Mouse (Mus musculus) T-helper 2 cell (primary cell): Measurements from ENCODE around the gene Nat8f2.
"Not testable (repeated sequence)": the region's sequence is repeated elsewhere in the genome, so short reads cannot be mapped to it uniquely, and the experiment has no call there.

Experiments
- in situ Hi-C: fragments of 300-600 bp; cut with MboI, MseI; formaldehyde crosslinking; loops from one replicate; pipeline ENCODE4 v1.15.1; 2025; ENCODE audit warnings: high pct_unique_total_duplicates

Gene Nat8f2

DNA sequence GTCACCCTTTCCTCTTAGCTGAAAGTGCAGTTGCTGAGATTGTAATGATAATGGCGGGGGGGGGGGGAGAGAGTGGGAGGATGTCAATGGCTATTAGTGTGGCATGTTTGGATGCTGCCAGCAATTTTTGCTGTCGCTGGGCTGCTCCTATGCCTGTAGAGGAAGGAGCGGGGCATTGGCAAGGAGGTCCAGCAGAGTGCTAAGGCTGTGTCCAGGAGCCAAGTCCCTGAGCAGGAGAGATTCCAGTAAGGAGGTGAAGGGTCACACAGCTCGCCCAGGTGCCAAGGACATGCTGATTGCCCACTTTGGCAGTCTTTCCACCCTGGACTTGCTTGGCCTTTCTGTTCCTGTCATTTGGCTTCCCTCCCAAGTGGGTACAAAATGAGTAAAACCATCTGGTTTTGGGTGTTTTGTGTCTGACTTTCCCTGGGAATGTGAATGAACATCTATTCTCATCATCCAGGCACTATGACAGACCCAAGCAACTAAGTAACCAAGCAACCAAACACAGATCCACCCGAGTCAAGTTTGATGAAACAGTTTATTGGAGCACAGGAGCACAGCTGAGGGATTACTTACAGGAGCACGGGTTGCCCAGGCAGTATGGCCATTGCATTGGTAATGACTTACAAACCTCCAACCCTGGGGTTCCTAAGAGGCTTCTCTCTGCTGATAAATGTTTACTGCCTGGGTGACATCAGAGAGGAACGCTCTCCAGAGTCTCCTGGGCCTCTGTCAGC lies 3.9 kb downstream of the Nat8f2 start:
- in situ Hi-C loops: not testable (repeated sequence)

DNA sequence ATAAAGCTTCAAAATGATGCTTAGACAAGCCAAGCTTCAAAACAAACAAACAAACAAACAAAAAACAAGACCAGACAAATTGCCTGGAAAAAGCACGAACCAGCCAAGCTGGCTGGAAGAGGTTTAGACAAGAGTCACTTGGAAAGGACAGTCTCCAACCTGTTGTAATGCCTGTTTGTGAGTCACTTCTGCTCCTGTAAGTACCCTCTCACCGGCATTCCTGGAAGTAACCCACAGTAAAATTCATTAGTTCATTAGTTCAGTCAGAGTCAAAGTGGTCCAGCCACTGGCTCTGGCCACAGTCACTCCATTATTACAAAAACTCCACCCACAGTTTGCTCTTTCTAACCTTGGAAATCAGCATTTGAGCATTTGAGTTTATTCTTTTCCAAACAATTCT lies 5.1 kb downstream of the Nat8f2 start:
- in situ Hi-C loops: no loop called here

- in situ Hi-C loops: no loop called here
Measured at GRCm38 (mm10) chr6:85863136-85863535, 5.8 kb downstream of the Nat8f2 start.

GRCm38 (mm10) chr6:85862565-85862964 lies 6.4 kb downstream of the Nat8f2 start:
- in situ Hi-C loops: no loop called here

DNA sequence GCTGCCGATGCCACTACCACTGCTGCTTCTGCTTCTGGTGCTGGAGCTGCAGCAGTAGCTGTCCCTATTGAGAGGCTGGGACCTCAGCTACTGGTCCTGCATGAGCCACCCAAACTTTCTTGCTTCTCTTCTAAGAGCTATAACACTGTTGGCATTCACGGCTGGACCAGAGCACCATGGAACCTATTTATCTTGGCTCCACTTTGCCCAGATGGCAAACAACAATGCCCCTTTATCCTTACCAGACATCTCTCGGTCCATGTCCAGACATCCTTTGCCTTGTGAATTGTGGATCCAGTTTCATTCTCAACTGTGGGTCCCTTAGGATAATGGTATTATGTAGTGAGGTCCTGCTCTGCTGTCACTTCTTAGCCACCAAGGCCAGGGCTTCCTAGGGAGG lies 7.7 kb downstream of the Nat8f2 start:
- in situ Hi-C loops: no loop called here

GRCm38 (mm10) chr6:85856194-85856678 lies 12.7 kb downstream of the Nat8f2 start:
- in situ Hi-C loops: no loop called here

DNA sequence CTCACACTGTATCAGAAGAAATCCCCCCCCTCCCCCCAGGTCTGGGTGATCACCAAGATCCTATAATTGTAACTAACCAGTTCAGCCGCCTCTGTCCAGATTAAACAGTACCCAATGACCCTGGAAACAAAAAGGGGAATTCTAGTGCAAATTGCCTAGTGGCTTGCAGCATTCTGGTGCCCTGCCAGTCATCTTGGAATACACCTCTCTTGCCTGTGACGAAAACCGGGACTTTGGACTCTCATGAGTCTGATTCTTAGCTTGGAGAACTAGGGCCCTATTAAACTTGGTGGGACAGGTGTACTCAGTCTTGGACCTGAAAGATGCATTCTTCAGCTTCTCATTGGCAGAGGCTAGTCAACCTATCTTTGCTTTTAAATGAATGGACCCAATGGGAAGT lies 15.5 kb downstream of the Nat8f2 start:
- in situ Hi-C loops: no loop called here

DNA sequence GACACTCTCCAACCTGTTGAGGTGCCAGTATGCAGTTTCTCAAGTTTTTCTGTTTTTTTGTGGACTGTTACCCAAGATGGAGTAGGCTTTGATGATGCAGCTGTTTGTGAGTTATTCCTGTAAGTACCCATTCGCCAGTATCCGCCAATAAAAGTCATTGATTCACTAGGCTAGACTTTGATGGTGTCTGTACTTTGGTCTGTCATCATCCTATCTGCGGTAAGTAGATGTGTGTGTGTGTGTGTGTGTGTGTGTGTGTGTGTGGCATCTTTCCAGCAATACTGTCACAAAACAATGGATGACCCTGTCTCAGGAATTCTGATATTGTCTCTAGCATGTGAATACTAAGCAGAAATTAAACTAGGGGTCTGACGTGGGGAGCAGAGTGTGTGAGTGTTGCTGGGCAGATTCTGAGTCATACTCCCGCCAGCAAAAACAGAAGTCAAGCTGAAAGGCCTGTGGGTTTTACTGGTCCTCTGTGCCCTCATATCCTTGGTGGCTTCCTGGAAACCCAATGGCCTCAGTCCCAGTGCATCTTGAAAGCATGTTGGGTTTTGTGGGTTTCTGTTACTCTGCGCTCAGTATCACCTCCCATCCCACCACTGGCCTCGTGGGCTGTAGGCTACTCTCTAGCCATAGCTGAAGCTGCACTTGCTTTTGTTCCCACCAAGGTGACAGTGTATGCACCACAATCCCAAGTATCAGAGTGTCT lies 17.7 kb downstream of the Nat8f2 start:
- in situ Hi-C loops: no loop called here

GRCm38 (mm10) chr6:85849240-85849639 lies 19.7 kb downstream of the Nat8f2 start:
- in situ Hi-C loops: no loop called here

- in situ Hi-C loops: no loop called here
Measured at GRCm38 (mm10) chr6:85848140-85848539, 20.8 kb downstream of the Nat8f2 start.

- in situ Hi-C loops: no loop called here
Measured at GRCm38 (mm10) chr6:85846921-85847320, 22.0 kb downstream of the Nat8f2 start.

GRCm38 (mm10) chr6:85843677-85844458 lies 25.1 kb downstream of the Nat8f2 start:
- in situ Hi-C loops: not testable (repeated sequence)

GRCm38 (mm10) chr6:85839982-85840381 lies 29.0 kb downstream of the Nat8f2 start:
- in situ Hi-C loops: loop anchor here (10.0 kb wide), 1 partner anchor 175 kb away; the partner anchor contains the start of gene Figla

- in situ Hi-C loops: loop anchor here (10.0 kb wide), 1 partner anchor 176 kb away; the partner anchor contains the start of gene Figla
Measured at GRCm38 (mm10) chr6:85838674-85839073, 30.3 kb downstream of the Nat8f2 start.

GRCm38 (mm10) chr6:85837307-85837706 lies 31.7 kb downstream of the Nat8f2 start:
- in situ Hi-C loops: loop anchor here (10.0 kb wide), 1 partner anchor 177 kb away; the partner anchor contains the start of gene Figla

- in situ Hi-C loops: loop anchor here (10.0 kb wide), 1 partner anchor 178 kb away; the partner anchor contains the start of gene Figla
Measured at GRCm38 (mm10) chr6:85836827-85837226, 32.1 kb downstream of the Nat8f2 start.

- in situ Hi-C loops: loop anchor here (10.0 kb wide), 1 partner anchor 179 kb away; the partner anchor contains the start of gene Figla
Measured at GRCm38 (mm10) chr6:85836098-85836497, 32.9 kb downstream of the Nat8f2 start.

DNA sequence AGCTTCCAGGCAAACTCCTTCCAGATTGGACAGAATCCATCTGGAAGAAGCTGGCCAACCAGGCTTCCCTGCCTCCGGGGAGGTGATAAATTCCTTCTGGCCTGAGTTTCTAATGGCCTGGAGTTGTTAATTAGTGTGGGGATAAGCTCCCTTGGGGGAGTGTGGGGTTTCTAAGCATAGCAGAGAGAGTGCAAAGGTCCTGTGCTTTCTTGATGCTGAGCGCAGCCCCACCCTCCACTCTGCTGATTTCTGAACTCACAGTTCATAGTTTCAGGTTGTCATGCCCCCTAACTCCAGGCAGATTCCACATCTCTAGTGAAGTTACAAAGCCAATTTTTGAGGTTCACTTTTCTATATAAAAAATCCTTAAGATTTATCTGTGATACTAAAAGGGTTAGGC lies 33.9 kb downstream of the Nat8f2 start:
- in situ Hi-C loops: loop anchor here (10.0 kb wide), 1 partner anchor 180 kb away; the partner anchor contains the start of gene Figla

DNA sequence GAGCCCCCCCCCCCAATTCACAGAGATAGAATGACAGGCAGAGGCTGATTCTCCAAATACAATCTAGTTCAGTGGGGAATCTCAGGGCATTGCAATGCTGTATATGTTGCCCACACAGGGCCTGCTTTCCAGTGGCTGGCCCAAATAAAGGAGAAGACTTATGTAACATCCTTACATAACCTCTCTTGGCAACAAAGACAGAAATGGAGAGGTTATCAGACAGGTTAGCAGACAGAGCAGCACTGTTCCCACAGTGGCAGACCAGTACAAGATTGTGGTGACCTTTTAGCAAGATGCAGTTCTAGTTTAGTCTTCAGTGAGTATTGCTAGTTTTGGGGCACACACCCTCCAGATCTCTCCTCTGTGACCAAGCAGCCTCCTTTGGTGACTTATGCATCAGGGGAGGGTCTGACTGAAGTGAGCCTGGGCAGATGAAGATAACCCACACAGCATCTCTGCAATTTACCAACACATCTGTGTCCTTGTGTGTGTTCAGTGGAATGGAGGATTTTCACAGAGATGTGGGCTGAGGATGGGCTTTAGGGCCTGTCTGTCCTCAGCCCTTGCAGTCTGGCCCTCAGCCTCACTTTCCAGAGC lies 34.4 kb downstream of the Nat8f2 start:
- in situ Hi-C loops: loop anchor here (10.0 kb wide), 1 partner anchor 180 kb away; the partner anchor contains the start of gene Figla

DNA sequence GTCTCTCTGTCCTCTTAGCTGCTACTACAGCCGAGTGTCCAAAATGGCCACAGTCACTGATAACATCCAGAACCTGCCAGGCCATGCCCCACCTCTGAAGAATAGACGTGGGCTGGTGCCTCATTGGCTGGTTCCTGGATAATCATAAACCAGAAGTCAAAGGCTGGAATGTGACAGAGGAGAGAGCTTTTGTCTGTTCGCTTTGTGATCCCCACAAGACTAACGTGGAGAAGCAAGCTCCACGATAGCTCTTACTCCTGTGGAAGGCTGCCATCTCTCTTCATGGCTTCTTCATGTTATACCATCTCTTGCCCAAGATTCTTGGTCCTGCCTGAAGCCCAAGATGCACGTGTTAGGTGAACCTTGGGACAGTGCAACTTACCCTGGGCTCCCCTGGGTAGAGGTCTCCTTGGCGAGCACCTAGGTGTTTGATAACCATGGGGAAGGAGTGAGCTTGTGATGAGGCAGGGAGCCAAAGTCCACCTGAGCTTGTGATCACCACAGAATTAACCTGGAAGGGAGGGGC lies 37.1 kb downstream of the Nat8f2 start, which contains the start of gene Nat8:
Nat8 (minus strand) TSS at position 287 of the 526 bp plus-strand sequence.
- in situ Hi-C loops: loop anchor here (10.0 kb wide), 1 partner anchor 183 kb away; the partner anchor contains the start of gene Figla

- in situ Hi-C loops: no loop called here
Measured at GRCm38 (mm10) chr6:85829462-85829861, 39.5 kb downstream of the Nat8f2 start.
